Mouse (Mus musculus) G1E (cell line): ENCODE measurements around the gene 4921539E11Rik.

Source experiments
- CTCF ChIP-seq: IDR thresholded peaks from 2 replicates; pipeline ENCODE4 v1.5.1; 2012; ENCODE audit warnings: low read depth, low read length, inconsistent platforms, mixed read lengths
- GATA1 ChIP-seq: IDR thresholded peaks from 2 replicates; pipeline ENCODE4 v1.6.1; 2012; ENCODE audit warnings: borderline replicate concordance, low read length, inconsistent platforms, mixed read lengths

- no peak for TF ChIP-seq GATA1
- TF ChIP-seq CTCF, result no peak
Measured at GRCm38 (mm10) chr4:103269336-103269735, 21.3 kb downstream of the 4921539E11Rik start.
